Mouse (Mus musculus) kidney, adult 18-20 months (tissue): ENCODE results near the gene Egln1.

Experiments
- DNase-seq: peaks from one replicate; pipeline ENCODE4 v3.0.0; 2021

Egln1 gene

GRCm38 (mm10) chr8:124944406-124944805 lies 4.7 kb downstream of the Egln1 start:
- no peak for DNase-seq

GRCm38 (mm10) chr8:124943801-124944200 lies 5.3 kb downstream of the Egln1 start:
- DNase-seq, result no peak

DNA sequence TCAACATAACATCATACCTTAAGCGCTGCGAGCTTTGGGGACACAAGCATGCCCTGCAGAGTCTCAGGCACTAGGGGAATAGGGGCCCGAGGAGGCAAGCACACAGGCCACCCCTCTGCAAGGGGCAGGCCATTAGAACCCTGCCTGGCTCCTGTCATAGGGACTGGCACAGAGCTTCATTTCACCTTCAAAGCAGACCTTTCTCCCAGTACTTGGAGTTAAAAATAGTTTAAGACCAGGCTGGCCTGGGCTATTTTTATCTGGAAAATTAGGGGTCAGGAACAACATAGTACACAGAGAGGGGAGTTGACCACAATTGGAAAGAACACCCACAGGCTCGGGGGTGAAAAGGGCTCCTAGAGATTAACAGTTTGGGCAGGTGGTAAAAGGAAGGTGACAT lies 11.8 kb downstream of the Egln1 start:
- DNase-seq, result no peak

- no peak for DNase-seq
These were observed 12.4 kb downstream of the Egln1 start for GRCm38 (mm10) chr8:124936699-124937098.

DNA sequence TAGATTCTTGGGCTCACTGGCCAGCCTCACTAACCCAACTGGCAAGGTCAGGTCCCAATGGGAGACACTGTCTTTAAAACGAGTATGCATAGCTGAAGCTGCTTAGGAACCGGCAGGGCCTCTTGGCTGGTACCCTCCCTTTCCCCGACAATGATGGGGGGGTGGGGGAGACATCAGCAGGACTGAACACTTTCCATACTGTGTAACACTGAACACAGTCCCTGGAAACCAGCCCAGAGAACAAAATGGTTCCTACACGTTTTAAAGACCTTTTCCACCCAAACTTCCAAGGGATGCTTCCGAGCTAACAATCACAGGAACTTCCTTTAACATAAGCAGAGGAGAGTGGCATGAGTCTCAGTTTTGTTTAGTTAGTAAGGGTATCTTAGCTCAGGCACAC lies 14.0 kb downstream of the Egln1 start:
- DNase-seq, result no peak

DNA sequence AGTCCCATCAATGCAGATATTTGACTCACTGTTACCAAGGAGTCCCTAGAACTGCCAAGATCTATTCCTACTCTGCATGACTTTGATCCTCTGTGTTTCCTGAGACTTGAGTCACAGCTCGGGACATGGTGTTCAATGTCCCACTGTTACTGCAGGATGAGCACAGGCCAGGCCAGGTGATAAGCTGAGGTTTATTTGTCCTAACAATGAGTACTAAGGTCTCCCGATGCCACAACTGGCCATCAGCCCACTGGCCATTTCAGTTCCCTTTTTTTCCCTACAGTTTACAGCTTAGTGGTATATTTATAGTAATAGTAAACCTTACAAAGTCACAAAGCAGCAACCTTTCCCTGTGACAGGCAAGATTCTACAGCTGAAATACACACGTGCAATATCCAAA lies 16.7 kb downstream of the Egln1 start:
- no peak for DNase-seq

GRCm38 (mm10) chr8:124930649-124931048 lies 18.5 kb downstream of the Egln1 start:
- DNase-seq, result no peak

GRCm38 (mm10) chr8:124930086-124930485 lies 19.0 kb downstream of the Egln1 start:
- no peak for DNase-seq

GRCm38 (mm10) chr8:124929006-124929405 lies 20.1 kb downstream of the Egln1 start:
- no peak for DNase-seq

DNA sequence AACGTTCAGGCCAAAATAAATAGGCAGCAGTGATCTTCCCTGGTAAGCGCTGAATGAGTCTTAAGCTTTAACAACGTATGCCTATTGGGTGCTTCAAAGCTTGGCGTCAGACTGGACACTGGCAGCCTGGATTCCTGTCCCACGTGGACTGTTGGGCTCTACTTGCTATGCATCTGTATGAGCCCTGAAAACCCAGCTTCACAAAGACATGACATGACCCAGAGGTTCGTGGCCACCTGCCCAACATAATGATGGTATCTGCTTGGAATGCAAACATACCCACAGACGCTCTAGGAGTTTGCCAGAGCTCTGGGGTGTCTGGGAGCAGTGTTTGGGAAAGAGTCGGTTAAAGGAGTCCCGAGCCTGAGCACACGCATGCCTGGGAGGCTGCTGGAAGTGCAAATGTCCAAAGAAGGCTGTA lies 22.8 kb downstream of the Egln1 start:
- DNase-seq, result peak; percentile 50

- no peak for DNase-seq
These were observed 23.4 kb downstream of the Egln1 start for GRCm38 (mm10) chr8:124925544-124926266.

- DNase-seq, result no peak
These were observed 25.0 kb downstream of the Egln1 start for GRCm38 (mm10) chr8:124923971-124924652.

GRCm38 (mm10) chr8:124922490-124923089 lies 26.5 kb downstream of the Egln1 start:
- no peak for DNase-seq

GRCm38 (mm10) chr8:124921369-124922279 lies 27.5 kb downstream of the Egln1 start:
- no peak for DNase-seq

- DNase-seq, result no peak
These were observed 31.2 kb downstream of the Egln1 start for GRCm38 (mm10) chr8:124917741-124918484.

- DNase-seq, result peak; percentile 34
These were observed 35.1 kb downstream of the Egln1 start for GRCm38 (mm10) chr8:124914061-124914460.

DNA sequence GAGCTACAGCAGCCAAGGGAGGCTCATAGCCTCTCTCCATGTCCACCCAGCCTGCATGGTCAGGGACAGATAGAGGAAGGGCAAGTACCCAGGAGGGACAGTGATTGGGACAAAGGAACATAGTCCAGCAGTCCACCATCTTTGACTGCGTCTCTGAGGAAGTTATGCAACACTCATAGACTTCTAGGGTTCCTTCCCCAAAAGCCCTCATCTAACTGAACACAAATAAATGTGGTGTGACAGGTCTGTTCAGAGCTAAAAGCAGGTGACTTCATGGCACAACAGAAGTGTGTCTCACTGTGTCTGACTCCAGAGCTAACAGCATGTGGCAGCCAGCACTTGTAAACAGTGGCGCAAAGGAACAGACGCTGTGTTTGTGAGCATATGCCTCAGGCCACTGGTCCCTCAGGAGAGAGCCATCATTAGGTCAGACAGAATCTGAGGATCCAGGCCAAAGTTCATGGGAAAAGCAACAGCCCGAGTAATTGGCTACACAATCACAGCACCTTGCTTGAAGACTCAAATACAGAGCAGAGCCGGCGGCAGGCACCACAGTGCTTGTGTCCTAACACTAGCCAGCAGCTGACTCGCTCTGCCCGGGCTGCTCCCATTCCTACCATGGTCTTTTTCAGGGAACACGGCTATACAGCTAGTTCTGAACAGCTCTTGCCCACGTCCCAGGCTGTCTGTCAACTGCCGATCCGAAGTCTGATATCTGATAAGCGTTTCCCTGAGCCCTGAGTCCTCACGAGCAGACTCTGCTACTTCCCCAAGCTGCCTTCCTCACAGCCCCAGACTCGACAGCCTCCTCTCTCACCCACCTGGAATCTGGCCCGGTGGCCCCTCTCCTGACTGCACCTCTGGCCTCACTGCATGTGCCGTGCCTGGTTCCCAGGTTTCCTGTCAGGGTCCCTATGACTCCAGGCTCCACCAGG lies 36.9 kb downstream of the Egln1 start:
- peak; percentile 45 for DNase-seq

DNA sequence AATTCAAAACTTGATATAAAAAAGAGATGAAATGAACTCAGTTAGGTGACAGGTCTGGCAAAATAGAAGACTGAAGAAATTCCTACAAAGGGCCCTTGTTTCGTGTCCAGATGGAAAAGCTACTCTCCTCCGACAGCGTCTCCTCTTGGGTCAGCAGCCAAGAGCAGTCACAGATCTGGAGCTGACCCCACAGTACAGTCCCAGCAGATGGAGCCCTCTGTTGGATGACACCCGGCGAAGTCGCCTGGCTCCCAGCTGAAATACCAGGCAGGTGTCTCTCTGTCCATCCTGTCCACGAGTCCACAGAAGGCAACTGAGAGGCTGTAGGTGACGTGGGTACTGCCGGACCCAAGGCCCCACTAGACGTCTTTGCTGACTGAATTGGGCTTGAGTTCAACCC lies 38.8 kb downstream of the Egln1 start:
- DNase-seq, result no peak

GRCm38 (mm10) chr8:124909936-124910335 lies 39.2 kb downstream of the Egln1 start:
- no peak for DNase-seq

DNA sequence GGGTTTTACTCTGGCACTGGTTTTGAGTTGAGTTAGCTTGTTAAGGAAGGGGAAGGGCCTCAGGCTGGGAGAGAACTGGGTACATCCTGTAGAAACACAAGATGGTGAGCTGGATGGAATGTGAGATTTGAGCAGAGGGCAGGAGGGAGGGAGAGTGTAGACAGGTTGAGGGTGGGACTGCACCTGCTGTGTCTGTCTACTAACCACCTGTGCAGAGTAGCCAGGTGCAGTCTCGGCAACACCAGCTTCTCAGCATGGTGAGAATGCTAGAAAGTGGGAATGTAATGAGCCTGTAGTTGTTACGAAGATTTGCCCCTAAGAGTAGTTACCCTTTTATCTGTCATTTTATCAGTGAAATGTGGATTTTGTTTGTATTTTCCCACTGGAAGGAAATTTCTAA lies 43.6 kb downstream of the Egln1 start:
- DNase-seq, result no peak

DNA sequence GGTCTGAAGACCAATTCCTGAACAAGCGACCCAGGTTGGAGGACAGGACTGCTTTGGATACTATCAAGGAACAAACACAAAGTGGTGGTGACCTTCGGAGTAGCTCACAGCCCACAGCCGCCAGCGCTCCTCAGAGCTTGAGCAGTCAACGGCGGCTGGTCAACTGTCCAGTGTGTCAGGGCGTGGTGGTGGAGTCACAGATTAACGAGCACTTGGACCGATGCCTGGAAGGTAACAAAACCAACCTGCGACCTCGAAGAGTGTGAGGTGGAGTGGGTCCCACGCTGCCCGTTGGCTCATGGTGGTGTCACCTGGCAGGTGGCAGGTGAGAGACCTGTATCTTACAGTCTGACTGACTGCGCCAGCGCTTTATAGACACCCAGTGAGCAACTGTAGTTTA lies 45.9 kb downstream of the Egln1 start:
- peak; percentile 74 for DNase-seq
